Mouse (Mus musculus) MEL (cell line): ENCODE results near the gene Prkag3.

Experiments used
- ETS1 ChIP-seq: IDR thresholded peaks from 2 replicates; pipeline ENCODE4 v1.6.1; 2012; ENCODE audit warnings: low read depth, mild to moderate bottlenecking, inconsistent platforms, low read length, improper control_type of control experiment, moderate library complexity
- MEF2A ChIP-seq: IDR thresholded peaks from 2 replicates; pipeline ENCODE4 v1.6.1; 2014; ENCODE audit warnings: low read depth, mild to moderate bottlenecking, inconsistent platforms, low read length, improper control_type of control experiment; ENCODE audit not compliant: poor library complexity, insufficient replicate concordance, severe bottlenecking; ENCODE audit errors: extremely low read depth
- MXI1 ChIP-seq: IDR thresholded peaks from 2 replicates; pipeline ENCODE4 v1.6.1; 2011; ENCODE audit warnings: mild to moderate bottlenecking, low read depth, low read length, improper control_type of control experiment
- ZMIZ1 ChIP-seq: IDR thresholded peaks from 2 replicates; pipeline ENCODE4 v1.6.1; 2012; ENCODE audit warnings: low read depth, mild to moderate bottlenecking, inconsistent platforms, low read length, improper control_type of control experiment, moderate library complexity

- TF ChIP-seq ZMIZ1 (no peak), ETS1 (no peak), MEF2A (no peak), MXI1 (no peak)
Measured at GRCm38 (mm10) chr1:74787846-74788245, 38.8 kb upstream of the Prkag3 start.
